Mouse (Mus musculus) brain, embryonic 14.5 days (tissue): ENCODE data around the gene Creg2.

Source experiments
- CTCF ChIP-seq: fragments of 200-500 bp; IDR thresholded peaks from 2 replicates; pipeline ENCODE4 v1.5.1; 2012; ENCODE audit warnings: inconsistent platforms, mild to moderate bottlenecking, moderate library complexity, borderline replicate concordance; ENCODE audit not compliant: insufficient read depth, insufficient read length; ENCODE audit errors: extremely low read depth
- POLR2A ChIP-seq: fragments of 200-500 bp; IDR thresholded peaks from 2 replicates; pipeline ENCODE4 v1.6.1; 2012; ENCODE audit warnings: mild to moderate bottlenecking, inconsistent platforms, borderline replicate concordance; ENCODE audit not compliant: poor library complexity, insufficient read depth, insufficient read length, severe bottlenecking; ENCODE audit errors: extremely low read depth

- no peak for TF ChIP-seq CTCF
- TF ChIP-seq POLR2A: no peak
These were observed 1.8 kb upstream of the Creg2 start for GRCm38 (mm10) chr1:39653028-39653427.
